Comparison of ENCODE assay signal across 32 mouse cellular contexts in the genomic region with DNA sequence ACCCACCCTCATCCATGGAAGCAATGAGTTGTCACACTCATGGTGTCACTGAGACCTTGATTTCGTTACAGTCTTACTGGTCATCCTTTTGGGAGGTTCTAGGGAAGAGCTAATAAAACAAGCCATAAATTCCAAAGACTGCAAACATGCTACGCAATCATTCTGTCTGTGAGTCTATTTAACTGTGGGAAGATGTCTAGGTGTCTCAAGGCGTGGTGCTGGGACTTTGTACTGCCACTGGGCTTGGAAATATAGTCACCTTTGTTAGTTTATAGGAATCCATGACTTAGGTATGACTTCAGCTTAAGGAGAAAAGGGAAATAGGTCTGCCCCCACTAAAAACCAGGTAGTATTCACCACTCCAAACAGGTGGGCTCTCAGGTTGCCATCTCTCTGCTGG. TPM values are rescaled to one million over a fixed set of nuclear protein-coding genes. Genes with fewer than 3 reads are reported as not detected.
"Had no signal": no experiment of that assay in that cellular context is flagged by ENCODE, and none has a peak within 500 bp of the region (broad histone marks: within the 10 kb centered on the region; RNA-seq: fewer than 3 reads in every experiment).

No protein-coding gene starts in this region.

- H3K4me2 ChIP-seq: embryonic facial prominence, embryonic 12.5 days; embryonic facial prominence, embryonic 13.5 days; embryonic facial prominence, embryonic 15.5 days; forebrain, embryonic 12.5 days; forebrain, embryonic 13.5 days; forebrain, embryonic 15.5 days had no signal

- H3K9me3 ChIP-seq: embryonic facial prominence, embryonic 10.5 days; embryonic facial prominence, embryonic 12.5 days; embryonic facial prominence, embryonic 13.5 days; embryonic facial prominence, embryonic 15.5 days; forebrain, embryonic 10.5 days; forebrain, embryonic 12.5 days; forebrain, embryonic 13.5 days; forebrain, embryonic 15.5 days had no signal

- H3K27me3 ChIP-seq: embryonic facial prominence, embryonic 12.5 days; embryonic facial prominence, embryonic 13.5 days; embryonic facial prominence, embryonic 15.5 days; forebrain, embryonic 12.5 days; forebrain, embryonic 13.5 days; forebrain, embryonic 15.5 days had no signal

- H3K4me3 ChIP-seq: embryonic facial prominence, embryonic 10.5 days; embryonic facial prominence, embryonic 12.5 days; embryonic facial prominence, embryonic 13.5 days; embryonic facial prominence, embryonic 15.5 days; erythroblast, embryonic 14.5 days; forebrain, embryonic 10.5 days; forebrain, embryonic 12.5 days; forebrain, embryonic 13.5 days; forebrain, embryonic 15.5 days; gastrocnemius, adult 2 months had no signal

- ATAC-seq: forebrain, embryonic 13.5 days; forebrain, embryonic 14.5 days; forebrain, embryonic 15.5 days; forebrain, embryonic 16.5 days; forebrain, postnatal 0 days had no signal

- H3K9ac ChIP-seq: embryonic facial prominence, embryonic 12.5 days; embryonic facial prominence, embryonic 13.5 days; embryonic facial prominence, embryonic 15.5 days; forebrain, embryonic 12.5 days; forebrain, embryonic 13.5 days; forebrain, embryonic 15.5 days; forebrain, postnatal 0 days had no signal

- H3K4me1 ChIP-seq: embryonic facial prominence, embryonic 10.5 days; embryonic facial prominence, embryonic 12.5 days; embryonic facial prominence, embryonic 13.5 days; embryonic facial prominence, embryonic 15.5 days; forebrain, embryonic 10.5 days; forebrain, embryonic 12.5 days; forebrain, embryonic 13.5 days had no signal

- DNase-seq: cerebellum, adult 18-20 months; cerebellum, adult 2 months; cerebellum, adult 8-10 months; cerebellum, adult 9-10 months; cerebellum, adult 9-11 months; cerebellum, postnatal 10 days; cerebellum, postnatal 14 days; cerebellum, postnatal 25 days; cerebellum, postnatal 36 days; embryo, embryonic 11 days; forebrain, postnatal 0 days; gastrocnemius, adult 2 months; gastrocnemius, postnatal 10 days; gastrocnemius, postnatal 14 days; gastrocnemius, postnatal 25 days; gastrocnemius, postnatal 36 days; heart, adult 11 months; heart, adult 18-20 months had no signal

- H3K36me3 ChIP-seq: embryonic facial prominence, embryonic 10.5 days; embryonic facial prominence, embryonic 12.5 days; embryonic facial prominence, embryonic 13.5 days; embryonic facial prominence, embryonic 15.5 days; forebrain, embryonic 10.5 days; forebrain, embryonic 12.5 days; forebrain, embryonic 15.5 days had no signal

- H3K27ac ChIP-seq: embryonic facial prominence, embryonic 10.5 days; embryonic facial prominence, embryonic 12.5 days; embryonic facial prominence, embryonic 13.5 days; embryonic facial prominence, embryonic 15.5 days; forebrain, embryonic 10.5 days; forebrain, embryonic 12.5 days; forebrain, embryonic 13.5 days; forebrain, embryonic 15.5 days; gastrocnemius, adult 2 months had no signal

RNA-seq across cellular contexts. Expression of a gene that starts 17.7 kb away (rescaled TPM):
- total RNA-seq: gastrocnemius, adult 18-20 months; gastrocnemius, adult 2 months; gastrocnemius, postnatal 25 days; gastrocnemius, postnatal 36 days had no signal
- polyA plus RNA-seq: embryonic facial prominence, embryonic 10.5 days; embryonic facial prominence, embryonic 11.5 days; embryonic facial prominence, embryonic 12.5 days; erythroblast, embryonic 14.5 days; forebrain, embryonic 10.5 days; forebrain, embryonic 11.5 days; forebrain, embryonic 12.5 days; forebrain, embryonic 13.5 days; forebrain, embryonic 14.5 days; forebrain, embryonic 15.5 days had no signal
